Mouse (Mus musculus) CD4-positive helper T cell, adult 2 months (primary cell): ENCODE results near the gene Zfp991.
A peak's percentile ranks its signal among the peaks of the same experiment; 100 is the strongest.
"Not testable (repeated sequence)": the region's sequence is repeated elsewhere in the genome, so short reads cannot be mapped to it uniquely, and the experiment has no call there.

ENCODE experiments used
- DNase-seq: peaks from one replicate; pipeline ENCODE4 v3.0.0-alpha.2; 2012; ENCODE audit warnings: low read depth, missing footprints, low spot score

Zfp991 gene

GRCm38 (mm10) chr4:147181969-147182705, 50.3 kb downstream of the Zfp991 start:
- DNase-seq = not testable (repeated sequence)

- not testable (repeated sequence) for DNase-seq
Measured at GRCm38 (mm10) chr4:147186824-147187223, 55.0 kb downstream of the Zfp991 start.

GRCm38 (mm10) chr4:147187283-147187965, 55.6 kb downstream of the Zfp991 start:
- not testable (repeated sequence) for DNase-seq

GRCm38 (mm10) chr4:147195186-147195585, 63.3 kb downstream of the Zfp991 start:
- DNase-seq = not testable (repeated sequence)

GRCm38 (mm10) chr4:147197210-147197609, 65.4 kb downstream of the Zfp991 start:
- not testable (repeated sequence) for DNase-seq

GRCm38 (mm10) chr4:147199055-147199750, 67.4 kb downstream of the Zfp991 start:
- not testable (repeated sequence) for DNase-seq

GRCm38 (mm10) chr4:147201920-147202660, 70.3 kb downstream of the Zfp991 start:
- not testable (repeated sequence) for DNase-seq

GRCm38 (mm10) chr4:147212182-147212928, 80.5 kb downstream of the Zfp991 start:
- not testable (repeated sequence) for DNase-seq

GRCm38 (mm10) chr4:147214233-147214632, 82.4 kb downstream of the Zfp991 start:
- DNase-seq = not testable (repeated sequence)

- not testable (repeated sequence) for DNase-seq
Measured at GRCm38 (mm10) chr4:147217676-147218075, 85.8 kb downstream of the Zfp991 start.

- peak; percentile 45 for DNase-seq
Measured at GRCm38 (mm10) chr4:147219319-147220070, 87.7 kb downstream of the Zfp991 start.

- not testable (repeated sequence) for DNase-seq
Measured at GRCm38 (mm10) chr4:147220226-147220625, 88.4 kb downstream of the Zfp991 start.

GRCm38 (mm10) chr4:147222021-147222420, 90.2 kb downstream of the Zfp991 start:
- not testable (repeated sequence) for DNase-seq

- DNase-seq = not testable (repeated sequence)
Measured at GRCm38 (mm10) chr4:147223778-147224435, 92.1 kb downstream of the Zfp991 start.

GRCm38 (mm10) chr4:147225616-147226015, 93.8 kb downstream of the Zfp991 start:
- not testable (repeated sequence) for DNase-seq

GRCm38 (mm10) chr4:147230026-147230425, 98.2 kb downstream of the Zfp991 start:
- DNase-seq = not testable (repeated sequence)
